Mouse (Mus musculus) forebrain, embryonic 15.5 days (tissue): ENCODE measurements at regions not wholly inside any gene's neighbourhood (a gene's known extent, or its start where the extent isn't known, plus 50 kb on each side); places are given as distances from the start of the nearest gene placed in this dataset.

ENCODE experiments used
- ATAC-seq: fragments of 200-750 bp; cut with Nextera tagmentation; replicated peaks from 2 replicates; pipeline ENCODE4 v1.8.0; 2017; ENCODE audit warnings: mild to moderate bottlenecking, moderate TSS enrichment, moderate library complexity
- H3K27ac ChIP-seq: fragments of 300-500 bp; sonication (generic); replicated peaks from 2 replicates; pipeline ENCODE4 v1.5.1; 2015; ENCODE audit warnings: mild to moderate bottlenecking, inconsistent platforms
- H3K27me3 ChIP-seq: fragments of 300-500 bp; sonication (generic); 2 replicates; pipeline ENCODE4 v1.6.1; 2015; ENCODE audit warnings: inconsistent platforms
- H3K36me3 ChIP-seq: fragments of 300-500 bp; sonication (generic); 2 replicates; pipeline ENCODE4 v1.6.1; 2015; ENCODE audit warnings: mild to moderate bottlenecking, inconsistent platforms
- H3K4me1 ChIP-seq: fragments of 300-500 bp; sonication (generic); 2 replicates; pipeline ENCODE4 v1.6.1; 2015; ENCODE audit warnings: inconsistent platforms
- H3K4me2 ChIP-seq: fragments of 300-500 bp; sonication (generic); replicated peaks from 2 replicates; pipeline ENCODE4 v1.6.1; 2015; ENCODE audit warnings: mild to moderate bottlenecking, inconsistent platforms
- H3K4me3 ChIP-seq: fragments of 300-500 bp; sonication (generic); 2 replicates; pipeline ENCODE4 v1.5.1; 2015; ENCODE audit warnings: mild to moderate bottlenecking, inconsistent platforms
- H3K9ac ChIP-seq: fragments of 300-500 bp; sonication (generic); replicated peaks from 2 replicates; pipeline ENCODE4 v1.6.1; 2015; ENCODE audit warnings: mild to moderate bottlenecking, inconsistent platforms
- H3K9me3 ChIP-seq: fragments of 300-500 bp; sonication (generic); 2 replicates; pipeline ENCODE4 v1.6.1; 2016; ENCODE audit warnings: inconsistent platforms
- WGBS: fragments of 180-500 bp; shearing (Covaris S2); methylation state at CpG from one replicate; pipeline ENCODE4 v1.1.7; 2015; ENCODE audit warnings: mixed read lengths; 5-methylcytosine and 5-hydroxymethylcytosine counted together

DNA sequence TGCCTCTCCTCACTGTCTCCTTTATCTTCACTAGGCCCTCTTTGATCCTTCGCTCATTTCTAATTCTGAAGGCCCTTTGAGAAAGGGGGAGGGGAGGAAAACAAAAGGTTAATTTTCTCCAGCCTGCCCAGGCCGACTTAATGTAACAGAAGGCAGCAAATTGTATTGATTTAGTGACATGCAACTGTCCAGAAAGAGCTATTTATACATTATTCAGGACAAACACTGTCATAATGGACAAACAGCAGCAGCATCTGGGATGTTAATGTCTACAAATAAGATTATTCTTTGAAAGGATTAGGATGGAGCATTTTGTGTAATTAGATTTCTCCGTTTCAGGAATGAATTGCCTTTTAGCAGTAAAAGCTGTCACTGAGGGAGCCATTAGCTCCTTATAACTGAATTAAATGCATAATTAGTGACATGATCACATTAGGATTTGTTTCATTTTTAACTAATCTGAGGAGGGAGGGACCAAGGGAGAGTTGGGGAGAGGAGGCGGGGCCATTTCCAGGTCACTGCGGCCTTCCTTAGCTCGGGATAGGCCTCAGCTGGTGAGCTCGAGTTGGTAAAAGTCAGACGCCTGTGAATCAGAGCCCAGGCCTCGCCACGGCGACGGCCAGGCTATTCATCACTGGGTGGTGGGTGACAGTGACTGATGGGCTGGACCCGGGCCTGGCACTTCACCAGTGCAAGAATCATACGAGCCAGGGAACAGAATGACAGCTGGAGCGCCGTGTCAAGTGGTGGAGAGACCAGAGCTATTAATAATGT lies 167.7 kb downstream of the Nkx6-1 start:
- no peak overlapping the region for H3K27ac ChIP-seq
- no peaks in the 10 kb centered on the region for H3K9me3 ChIP-seq
- no peak overlapping the region for H3K4me3 ChIP-seq
- WGBS = 51% methylated on average over 16 of the region's 16 CpGs
- ATAC-seq = no peak
- H3K4me2 ChIP-seq = no peak overlapping the region
- no peak overlapping the region for H3K9ac ChIP-seq
- no peaks in the 10 kb centered on the region for H3K36me3 ChIP-seq
- H3K4me1 ChIP-seq = 0 out of 2 replicates have a peak, but pooled peaks cover 7% of the 10 kb centered on the region
- H3K27me3 ChIP-seq = no peaks in the 10 kb centered on the region

DNA sequence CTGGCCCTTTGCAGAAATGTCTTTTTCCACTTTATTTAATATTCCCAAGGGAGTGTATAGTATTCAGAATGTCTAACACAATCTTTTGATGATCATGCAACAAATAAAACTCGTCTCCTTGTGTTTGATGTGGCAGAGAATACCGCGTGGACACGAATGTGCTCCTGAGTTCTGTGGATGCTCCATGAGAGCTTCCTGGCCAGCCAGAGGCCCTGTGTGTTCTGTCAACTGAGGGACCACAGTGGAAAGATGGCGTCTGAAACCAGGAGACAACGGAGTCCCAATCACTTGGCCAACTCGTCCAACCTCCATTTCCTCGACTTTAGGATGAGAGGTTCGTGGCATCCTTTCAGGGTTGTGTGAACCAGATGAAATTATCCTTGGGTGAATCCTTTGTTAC lies 168.6 kb downstream of the Nkx6-1 start:
- H3K4me2 ChIP-seq = no peak overlapping the region
- no peaks in the 10 kb centered on the region for H3K27me3 ChIP-seq
- no peaks in the 10 kb centered on the region for H3K36me3 ChIP-seq
- no peaks in the 10 kb centered on the region for H3K9me3 ChIP-seq
- no peak overlapping the region for H3K4me3 ChIP-seq
- no peak for ATAC-seq
- H3K9ac ChIP-seq = no peak overlapping the region
- no peak overlapping the region for H3K27ac ChIP-seq
- WGBS = 95% methylated on average over 9 of the region's 9 CpGs
- H3K4me1 ChIP-seq = 0 out of 2 replicates have a peak, but pooled peaks cover 7% of the 10 kb centered on the region

DNA sequence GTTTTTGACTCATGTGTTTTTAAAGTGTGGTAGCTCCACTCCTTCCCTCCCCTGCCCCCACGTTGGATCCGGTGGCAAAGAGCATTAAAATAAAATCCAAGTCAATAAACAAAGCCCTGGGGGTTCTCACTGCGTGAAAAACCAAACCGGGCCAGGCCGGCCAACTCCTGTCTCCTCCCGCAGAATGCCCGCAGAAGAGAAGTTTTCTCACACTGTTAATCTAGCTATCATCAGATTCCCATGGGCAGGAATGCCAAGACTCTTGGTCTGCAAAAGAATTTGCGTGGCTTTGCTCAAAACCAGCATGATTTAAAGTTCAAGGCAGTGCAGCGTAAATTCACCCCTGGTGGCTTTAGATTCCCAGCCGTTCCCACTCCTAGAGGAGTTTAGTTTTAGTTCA lies 219.0 kb downstream of the Nkx6-1 start:
- H3K27me3 ChIP-seq = no peaks in the 10 kb centered on the region
- no peak overlapping the region for H3K9ac ChIP-seq
- H3K4me1 ChIP-seq = no peaks in the 10 kb centered on the region
- no peaks in the 10 kb centered on the region for H3K9me3 ChIP-seq
- H3K4me2 ChIP-seq = no peak overlapping the region
- WGBS = 49% methylated on average over 10 of the region's 10 CpGs
- no peak overlapping the region for H3K4me3 ChIP-seq
- no peaks in the 10 kb centered on the region for H3K36me3 ChIP-seq
- no peak overlapping the region for H3K27ac ChIP-seq
- ATAC-seq = no peak

DNA sequence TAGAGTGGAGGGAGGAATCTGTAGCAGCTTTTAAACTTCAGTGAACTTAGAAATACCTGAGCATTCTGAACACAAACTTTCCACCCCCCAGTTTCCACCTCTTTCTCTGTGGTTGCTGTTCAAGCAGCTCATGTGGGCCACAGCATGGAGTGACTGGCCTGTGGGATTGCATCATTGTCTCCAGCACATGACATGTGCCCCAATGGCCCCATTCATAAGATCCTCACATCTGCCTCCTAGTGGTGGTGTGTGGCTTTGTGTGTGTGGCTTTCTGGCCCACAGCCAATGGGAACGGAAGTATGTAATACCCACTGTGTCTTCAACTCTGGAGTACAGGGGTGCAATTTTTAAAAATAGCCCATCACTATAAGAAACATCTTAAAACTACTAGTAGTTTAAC lies 223.0 kb downstream of the Nkx6-1 start:
- Histone ChIP-seq H3K4me3 (no peak overlapping the region), H3K9ac (no peak overlapping the region), H3K27me3 (no peaks in the 10 kb centered on the region), H3K36me3 (no peaks in the 10 kb centered on the region), H3K4me2 (no peak overlapping the region), H3K9me3 (no peaks in the 10 kb centered on the region), H3K4me1 (peaks cover 6% of the 10 kb centered on the region; the same call in 1 of the 2 replicates), H3K27ac (no peak overlapping the region)
- 67% methylated on average over 1 of the region's 1 CpGs for WGBS
- ATAC-seq = no peak

DNA sequence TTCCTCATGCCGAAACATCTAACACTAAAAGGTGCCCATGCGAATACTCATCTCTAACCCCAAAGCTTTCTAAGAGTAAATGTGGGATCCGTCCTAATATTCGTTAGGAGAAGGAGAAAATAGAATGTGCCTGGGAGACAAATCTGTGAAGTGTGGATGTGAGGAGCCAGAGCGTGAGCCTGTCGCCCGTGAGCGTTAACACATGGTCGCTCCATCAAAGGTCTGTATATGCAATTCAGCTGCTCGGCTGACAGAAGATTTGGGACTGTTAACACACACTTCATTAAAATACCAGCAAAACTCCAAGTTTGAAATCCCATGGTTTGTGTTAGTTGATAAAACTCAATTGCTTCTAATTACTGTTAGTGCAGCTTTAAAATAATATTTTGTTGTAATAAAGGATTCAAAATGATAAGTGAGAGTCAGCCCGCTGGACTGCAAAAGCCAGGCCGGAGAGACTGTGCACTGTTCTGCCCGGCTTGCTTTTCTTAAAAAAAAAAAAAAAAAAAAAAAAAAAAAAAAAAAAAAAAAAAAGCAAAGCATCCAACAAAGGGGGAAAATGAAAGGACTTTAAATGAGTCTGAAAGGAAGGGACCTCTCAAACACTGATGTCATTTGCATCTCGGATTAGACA lies 227.0 kb downstream of the Nkx6-1 start:
- no peaks in the 10 kb centered on the region for H3K9me3 ChIP-seq

DNA sequence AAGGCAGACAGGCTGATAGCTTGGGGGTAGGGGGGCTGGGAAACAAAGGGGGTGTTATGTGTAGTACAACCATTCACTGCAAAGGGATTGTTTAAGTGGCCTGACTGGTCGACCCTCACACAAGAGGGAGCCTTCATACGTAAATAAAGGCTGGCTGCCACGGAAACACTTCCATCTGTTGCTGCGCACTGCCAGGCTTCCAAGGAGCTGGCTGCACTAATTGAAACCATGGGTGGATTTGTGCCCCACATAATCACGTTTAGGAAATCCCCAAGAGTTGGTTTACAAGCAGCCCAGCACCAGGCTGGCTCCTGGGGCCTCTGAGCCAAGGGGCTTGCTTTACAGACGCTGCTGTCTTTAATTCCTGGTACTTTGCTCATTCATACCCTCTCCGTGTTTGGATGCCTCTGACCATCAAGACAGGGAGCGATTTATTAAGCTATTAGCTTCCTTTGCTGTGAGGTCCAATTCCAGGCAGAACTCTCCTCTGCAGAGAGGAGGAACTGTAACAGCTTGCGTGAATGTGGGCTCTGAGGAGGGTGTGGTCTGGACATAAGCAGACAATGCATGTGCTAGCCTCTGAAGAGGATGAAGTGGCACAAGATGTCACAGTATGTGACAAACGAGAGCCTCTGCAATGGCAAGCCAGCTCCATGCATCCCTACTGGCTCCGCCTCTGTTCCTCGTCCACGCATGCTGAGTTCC lies 238.6 kb downstream of the Nkx6-1 start:
- Histone ChIP-seq H3K27me3 (peaks cover 4% of the 10 kb centered on the region; the same call in 1 of the 2 replicates), H3K9me3 (no peaks in the 10 kb centered on the region), H3K4me1 (peaks cover 17% of the 10 kb centered on the region), H3K27ac (0 out of 2 replicates have a peak overlapping the region, but pooled peaks have one; percentile 4), H3K4me3 (no peak overlapping the region), H3K9ac (no peak overlapping the region), H3K36me3 (no peaks in the 10 kb centered on the region), H3K4me2 (peak overlapping the region; percentile 30)
- ATAC-seq = peak; percentile 95
- 11% methylated on average over 13 of the region's 13 CpGs for WGBS

More for the DNA sequence above, 227.0 kb downstream of the Nkx6-1 start:
- no peak for ATAC-seq
- Histone ChIP-seq H3K4me1 (peaks cover 6% of the 10 kb centered on the region; the same call in 1 of the 2 replicates), H3K9ac (no peak overlapping the region), H3K4me2 (no peak overlapping the region), H3K36me3 (no peaks in the 10 kb centered on the region), H3K27me3 (no peaks in the 10 kb centered on the region), H3K4me3 (no peak overlapping the region), H3K27ac (no peak overlapping the region)
- 37% methylated on average over 14 of the region's 14 CpGs for WGBS

DNA sequence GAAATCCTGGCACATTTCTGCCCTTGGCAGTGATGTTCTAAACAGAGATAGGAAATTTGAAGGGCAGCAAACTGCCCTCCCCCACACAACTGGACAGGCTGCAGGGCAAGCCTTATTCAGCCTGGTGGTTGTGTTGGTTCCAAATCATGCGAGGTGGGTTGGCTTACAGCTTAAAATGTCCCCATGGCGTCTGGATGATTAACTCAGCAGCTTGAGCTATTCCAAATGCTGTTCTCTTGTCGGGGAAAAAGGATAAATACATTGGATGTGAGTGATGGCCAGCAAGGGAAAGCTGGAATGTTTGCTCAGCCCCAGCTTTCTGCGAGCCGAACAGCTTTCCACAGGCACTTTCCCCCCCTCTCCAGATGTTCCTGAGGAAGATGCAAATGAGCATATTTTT lies 280.5 kb downstream of the Nkx6-1 start:
- Histone ChIP-seq H3K4me3 (no peak overlapping the region), H3K9ac (no peak overlapping the region), H3K27ac (no peak overlapping the region), H3K4me2 (no peak overlapping the region), H3K36me3 (no peaks in the 10 kb centered on the region), H3K9me3 (no peaks in the 10 kb centered on the region), H3K27me3 (no peaks in the 10 kb centered on the region), H3K4me1 (no peaks in the 10 kb centered on the region)
- 70% methylated on average over 5 of the region's 5 CpGs for WGBS
- ATAC-seq = no peak

DNA sequence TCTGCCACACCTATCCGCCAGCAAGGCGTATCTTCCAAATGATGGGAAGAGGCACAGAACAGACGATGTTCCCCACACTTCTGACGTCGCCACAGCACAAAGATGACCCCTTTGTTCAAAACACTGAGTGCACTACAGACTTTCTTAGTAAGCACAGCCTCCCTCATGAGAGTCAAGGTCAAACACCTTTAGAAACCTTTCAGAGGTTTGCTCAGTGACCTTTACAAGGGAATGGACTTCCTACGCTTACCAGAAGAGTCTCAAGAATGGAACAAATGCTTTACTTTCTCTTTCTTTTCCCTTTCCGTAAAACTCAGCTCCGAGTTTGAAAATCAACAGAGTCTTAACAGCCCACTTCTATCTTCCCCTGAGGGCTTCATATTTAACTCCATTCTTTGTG lies 283.4 kb downstream of the Nkx6-1 start:
- Histone ChIP-seq H3K36me3 (no peaks in the 10 kb centered on the region), H3K9me3 (no peaks in the 10 kb centered on the region), H3K27ac (no peak overlapping the region), H3K9ac (no peak overlapping the region), H3K4me1 (no peaks in the 10 kb centered on the region), H3K27me3 (no peaks in the 10 kb centered on the region), H3K4me2 (no peak overlapping the region), H3K4me3 (no peak overlapping the region)
- WGBS = 74% methylated on average over 8 of the region's 8 CpGs
- ATAC-seq = no peak

DNA sequence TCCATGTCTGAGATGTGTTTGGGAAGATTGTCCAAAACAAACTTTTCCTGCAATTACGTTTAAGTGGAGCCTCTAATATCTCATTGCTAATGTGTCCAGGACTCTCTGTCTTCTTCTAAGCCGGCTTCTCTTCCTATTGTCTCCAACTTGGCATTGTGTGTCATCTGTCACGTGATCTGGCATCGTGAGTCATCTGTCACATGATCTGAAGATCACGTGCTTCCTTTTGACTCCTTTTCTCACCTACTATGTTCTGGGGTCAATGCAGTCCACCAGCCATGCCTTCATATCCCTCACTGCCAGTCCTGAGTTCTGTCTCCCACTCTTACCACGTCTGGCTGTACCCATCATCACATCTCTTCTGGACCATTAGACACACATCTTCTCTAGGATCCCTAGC lies 288.1 kb downstream of the Nkx6-1 start:
- H3K9ac ChIP-seq = no peak overlapping the region
- WGBS = 91% methylated on average over 6 of the region's 6 CpGs
- H3K27ac ChIP-seq = no peak overlapping the region
- no peak overlapping the region for H3K4me3 ChIP-seq
- no peak overlapping the region for H3K4me2 ChIP-seq
- no peaks in the 10 kb centered on the region for H3K36me3 ChIP-seq
- no peaks in the 10 kb centered on the region for H3K4me1 ChIP-seq
- no peak for ATAC-seq
- H3K27me3 ChIP-seq = no peaks in the 10 kb centered on the region
- no peaks in the 10 kb centered on the region for H3K9me3 ChIP-seq

DNA sequence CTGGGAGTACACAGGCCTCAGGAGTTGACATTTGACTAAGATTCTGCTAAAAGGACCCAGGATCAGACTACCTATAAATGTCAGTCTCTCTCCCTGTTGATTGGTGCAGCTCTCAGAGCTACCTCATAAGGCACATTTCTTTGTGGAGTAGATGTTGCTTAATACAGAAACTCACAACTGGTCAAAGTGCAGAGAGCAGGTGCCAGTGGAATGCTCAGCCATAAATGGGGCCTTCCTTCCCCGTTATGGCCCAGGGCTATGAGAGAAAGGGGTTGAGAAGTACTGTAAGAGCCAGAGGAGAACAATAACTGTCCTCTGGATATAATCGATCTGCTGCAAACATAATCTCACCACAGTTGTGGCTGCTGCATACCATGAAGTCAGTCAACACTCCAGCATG lies 290.7 kb downstream of the Nkx6-1 start:
- H3K27me3 ChIP-seq = no peaks in the 10 kb centered on the region
- no peak overlapping the region for H3K27ac ChIP-seq
- no peak overlapping the region for H3K4me2 ChIP-seq
- no peak overlapping the region for H3K4me3 ChIP-seq
- H3K9ac ChIP-seq = no peak overlapping the region
- no peak for ATAC-seq
- no peaks in the 10 kb centered on the region for H3K9me3 ChIP-seq
- 71% methylated on average over 2 of the region's 2 CpGs for WGBS
- H3K4me1 ChIP-seq = no peaks in the 10 kb centered on the region
- H3K36me3 ChIP-seq = no peaks in the 10 kb centered on the region

DNA sequence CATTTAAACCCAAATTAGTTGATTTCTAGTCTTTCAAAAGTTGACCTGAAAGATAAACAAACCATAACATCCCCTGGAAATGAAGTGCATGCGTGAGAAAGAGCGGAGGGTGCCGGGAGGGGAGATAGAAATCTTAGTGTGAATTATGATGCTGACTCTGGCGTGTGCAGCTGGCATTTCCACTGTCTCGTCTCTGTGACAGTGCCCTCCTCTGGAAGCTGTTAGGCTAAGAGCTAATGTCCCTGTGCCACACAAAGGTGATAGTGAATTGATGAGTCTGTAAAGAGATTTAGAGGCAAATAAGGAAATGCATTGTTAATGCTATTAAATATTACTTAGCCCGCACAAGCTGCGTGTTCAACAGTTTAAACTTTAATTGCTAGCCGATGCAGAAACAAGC lies 292.6 kb downstream of the Nkx6-1 start:
- Histone ChIP-seq H3K27me3 (no peaks in the 10 kb centered on the region), H3K4me1 (no peaks in the 10 kb centered on the region), H3K9ac (no peak overlapping the region), H3K27ac (no peak overlapping the region), H3K9me3 (no peaks in the 10 kb centered on the region), H3K36me3 (no peaks in the 10 kb centered on the region), H3K4me3 (no peak overlapping the region), H3K4me2 (no peak overlapping the region)
- ATAC-seq = no peak
- WGBS = 60% methylated on average over 8 of the region's 8 CpGs

DNA sequence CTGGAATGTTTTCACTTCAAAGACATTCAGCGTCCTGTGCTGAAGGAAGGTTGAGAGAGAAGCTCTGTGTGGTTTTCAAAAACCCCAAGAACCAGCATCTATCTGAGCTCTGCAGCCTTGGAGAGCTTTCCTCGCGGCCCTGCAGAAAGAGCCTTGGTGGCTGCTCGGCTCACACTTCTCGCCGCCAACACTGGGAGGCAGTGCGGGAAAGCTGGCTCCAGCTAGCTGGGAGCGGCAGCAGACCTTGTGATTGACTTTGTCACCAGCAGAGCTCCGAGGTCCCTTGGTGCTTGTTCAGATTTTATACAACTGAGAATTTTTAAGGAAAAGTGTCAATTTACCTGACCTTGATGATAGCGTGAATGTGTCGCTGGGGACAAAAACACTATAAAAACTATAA lies 299.4 kb downstream of the Nkx6-1 start:
- Histone ChIP-seq H3K9me3 (no peaks in the 10 kb centered on the region), H3K9ac (no peak overlapping the region), H3K4me1 (0 out of 2 replicates have a peak, but pooled peaks cover 2% of the 10 kb centered on the region), H3K27me3 (peaks cover 7% of the 10 kb centered on the region; the same call in 1 of the 2 replicates), H3K36me3 (no peaks in the 10 kb centered on the region), H3K4me3 (no peak overlapping the region), H3K27ac (no peak overlapping the region), H3K4me2 (no peak overlapping the region)
- 13% methylated on average over 11 of the region's 11 CpGs for WGBS
- ATAC-seq = peak; percentile 53; the same call in 1 of the 2 replicates
